23 mouse cellular contexts compared by ENCODE assay signal in the genomic region with DNA sequence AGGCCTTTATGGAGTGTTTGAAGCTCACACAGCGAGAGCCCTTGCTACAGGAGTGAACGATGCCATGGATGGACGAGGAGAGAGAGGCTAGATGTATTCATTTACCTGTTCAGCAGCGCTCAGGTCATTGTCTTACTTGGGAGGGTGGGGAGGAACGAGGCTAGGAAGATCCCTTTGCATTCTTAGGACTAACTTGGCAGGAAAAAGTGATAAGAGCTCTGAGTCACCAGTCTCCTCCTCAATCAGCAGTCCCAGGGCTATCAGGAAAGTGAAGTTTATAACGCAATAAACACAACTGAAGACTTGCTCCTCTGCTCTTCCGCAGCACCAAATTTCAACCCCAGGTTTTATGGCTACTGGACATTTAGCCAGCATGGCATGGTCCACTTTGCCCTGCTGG. TPM values are rescaled to one million over a fixed set of nuclear protein-coding genes. Genes with fewer than 3 reads are reported as not detected.
"Had no signal": no experiment of that assay in that cellular context is flagged by ENCODE, and none has a peak within 500 bp of the region (broad histone marks: within the 10 kb centered on the region; RNA-seq: fewer than 3 reads in every experiment).

No protein-coding gene starts in this region.

- H3K4me2 ChIP-seq: limb, embryonic 13.5 days; liver, embryonic 12.5 days; liver, embryonic 15.5 days; lung, embryonic 15.5 days; midbrain, embryonic 11.5 days; neural tube, embryonic 12.5 days; neural tube, embryonic 15.5 days; stomach, embryonic 15.5 days had no signal

- H3K36me3 ChIP-seq: limb, embryonic 13.5 days; liver, embryonic 12.5 days; liver, embryonic 15.5 days; lung, embryonic 15.5 days; neural tube, embryonic 12.5 days; neural tube, embryonic 15.5 days; stomach, embryonic 15.5 days had no signal

- H3K27ac ChIP-seq: kidney, postnatal 0 days; limb, embryonic 13.5 days; liver, embryonic 12.5 days; liver, embryonic 15.5 days; lung, embryonic 15.5 days; neural tube, embryonic 12.5 days; neural tube, embryonic 15.5 days; stomach, embryonic 15.5 days had no signal

- H3K4me3 ChIP-seq: limb, embryonic 13.5 days; liver, embryonic 12.5 days; liver, embryonic 15.5 days; lung, embryonic 15.5 days; megakaryocyte, embryonic 14.5 days; neural tube, embryonic 12.5 days; neural tube, embryonic 15.5 days; stomach, embryonic 15.5 days had no signal

- DNase-seq: kidney, adult 2 months; kidney, postnatal 25 days; layer of hippocampus, postnatal 36 days; left cerebral cortex, postnatal 4 days; liver; lung, adult 18-20 months; lung, postnatal 10 days; lung, postnatal 36 days; midbrain, embryonic 14.5 days; retina, postnatal 1 day; right cerebral cortex, postnatal 4 days; spleen, adult 18-20 months; thymus, postnatal 25 days had no signal

- H3K4me1 ChIP-seq: liver, embryonic 12.5 days; liver, embryonic 15.5 days; lung, embryonic 15.5 days; neural tube, embryonic 12.5 days; neural tube, embryonic 15.5 days; stomach, embryonic 15.5 days had no signal

- ATAC-seq: liver, embryonic 12.5 days had no signal

- H3K9ac ChIP-seq: limb, embryonic 13.5 days; liver, embryonic 12.5 days; liver, embryonic 15.5 days; lung, embryonic 15.5 days; neural tube, embryonic 12.5 days; neural tube, embryonic 15.5 days; stomach, embryonic 15.5 days had no signal

- H3K9me3 ChIP-seq: limb, embryonic 13.5 days; liver, embryonic 12.5 days; liver, embryonic 15.5 days; lung, embryonic 15.5 days; megakaryocyte, embryonic 14.5 days; neural tube, embryonic 12.5 days; neural tube, embryonic 15.5 days; stomach, embryonic 15.5 days had no signal

- H3K27me3 ChIP-seq: limb, embryonic 13.5 days; liver, embryonic 12.5 days; liver, embryonic 15.5 days; lung, embryonic 15.5 days; neural tube, embryonic 12.5 days; neural tube, embryonic 15.5 days; stomach, embryonic 15.5 days had no signal

RNA-seq across cellular contexts. Expression of a gene that starts 19.5 kb away (rescaled TPM):
- polyA plus RNA-seq: liver, embryonic 12.5 days had no signal
